Mouse (Mus musculus): Measurements from ENCODE around the gene Olfr514. TPM values are rescaled to one million over a fixed set of nuclear protein-coding genes. Genes with fewer than 3 reads are reported as not detected.

Olfr514 gene
- total RNA-seq (2021), result not detected
- long read RNA-seq, result 0 reads

- DNase-seq (ENCODE audit: low spot score in 2 of 2), result no peak
These were observed at the start of gene Olfr514 for GRCm38 (mm10) chr7:108825897-108826296. Gene Olfr514 (minus strand): TSS chr7:108825997.

- no peak for DNase-seq (ENCODE audit: low spot score in 2 of 2)
These were observed 46.5 kb upstream of the Olfr514 start, which contains the start of gene Olfr517 for GRCm38 (mm10) chr7:108872279-108872678. Gene Olfr517 (minus strand): TSS chr7:108872379.

DNA sequence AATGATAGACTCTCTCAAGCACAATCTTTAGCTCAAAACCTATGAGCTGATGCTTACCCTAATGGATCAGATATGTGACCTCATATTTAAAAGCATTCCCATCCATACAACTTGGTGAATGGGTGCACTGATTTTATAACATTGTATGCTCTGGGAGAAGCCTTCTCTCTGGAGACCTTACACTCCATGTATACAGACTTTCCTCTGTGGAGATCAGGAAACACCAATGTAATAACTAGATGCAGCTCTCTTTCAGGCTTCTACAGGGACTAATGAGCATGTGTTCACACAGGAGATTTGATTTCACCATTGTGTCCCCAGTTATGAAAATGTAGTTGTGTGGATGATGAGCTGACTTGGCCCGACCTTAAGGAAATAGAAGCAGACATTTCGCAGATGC is 24.6 kb upstream of the Olfr514 start, which contains the start of gene Olfr516:
TSS of gene Olfr516 (minus strand) at position 101 of the 400 bp plus-strand sequence.
- DNase-seq (ENCODE audit: low spot score in 2 of 2), result no peak

- peak; percentile 21 to 24 for DNase-seq (ENCODE audit: low spot score in 2 of 2)
These were observed 11.1 kb downstream of the Olfr514 start for GRCm38 (mm10) chr7:108814593-108815215.

- no peak for DNase-seq (ENCODE audit: low spot score in 2 of 2)
These were observed 28.4 kb downstream of the Olfr514 start for GRCm38 (mm10) chr7:108797205-108797933.

Other genes with a start within 250 kb of the Olfr514 start
- not detected for gene Olfr506, start 215.2 kb downstream of the Olfr514 start, total RNA-seq (2021)
- not detected for gene Olfr507, start 204.2 kb downstream of the Olfr514 start, total RNA-seq (2021)
- not detected for gene Olfr508, start 196.0 kb downstream of the Olfr514 start, total RNA-seq (2021)
- not detected for gene Olfr509, start 174.1 kb downstream of the Olfr514 start, total RNA-seq (2021)
- gene Olfr510, start 159.6 kb downstream of the Olfr514 start, total RNA-seq (2021), result not detected
- not detected for gene Olfr512, start 112.7 kb downstream of the Olfr514 start, total RNA-seq (2021)
- gene Olfr513, start 75.0 kb downstream of the Olfr514 start, total RNA-seq (2021), result not detected
- not detected for gene Olfr516, start 24.5 kb upstream of the Olfr514 start, total RNA-seq (2021)
- not detected for gene Olfr517, start 46.4 kb upstream of the Olfr514 start, total RNA-seq (2021)
- not detected for gene Olfr518, start 59.0 kb upstream of the Olfr514 start, total RNA-seq (2021)
- gene Olfr519, start 68.4 kb upstream of the Olfr514 start, total RNA-seq (2021), result not detected
- under 1 TPM; 0.29 to 0.43 TPM for gene Nlrp10, start 104.2 kb upstream of the Olfr514 start, total RNA-seq (2021)
- 100 to 1,000 TPM; 121 to 130 TPM for gene Eif3f, start 108.4 kb upstream of the Olfr514 start, total RNA-seq (2021)
- 100 to 1,000 TPM; 162 to 173 TPM for gene Tub, start 124.3 kb upstream of the Olfr514 start, total RNA-seq (2021)